Comparison of ENCODE assay signal across 8 mouse cellular contexts in genomic region chr11:109361241-109361630, GRCm38 (mm10). TPM values are rescaled to one million over a fixed set of nuclear protein-coding genes. Genes with fewer than 3 reads are reported as not detected.
A peak's percentile ranks its signal among the peaks of the same experiment; 100 is the strongest.
DNase-seq lines count a peak whose midpoint lies in the region; ATAC-seq and TF ChIP-seq lines count a peak whose summit lies in the region.
"Had no signal": no experiment of that assay in that cellular context is flagged by ENCODE, and none has a peak within 500 bp of the region (broad histone marks: within the 10 kb centered on the region; RNA-seq: fewer than 3 reads in every experiment).

No protein-coding gene starts in this region.

- no peak for TF ChIP-seq CTCF in kidney, adult 2 months (conservative IDR thresholded peaks at IDR 0.05; ENCODE audit: insufficient read depth, insufficient read length, low read depth, low read length)
- no peak for TF ChIP-seq CTCF in G1E (IDR thresholded peaks at IDR 0.05; ENCODE audit: low read depth, low read length)

- peak overlapping the region; percentile 97 for H3K27ac ChIP-seq in kidney, adult 2 months (ENCODE audit: insufficient read depth, low read depth, low read length)
- 0 out of 2 replicates have a peak overlapping the region, but pooled peaks have one; percentile 1 for H3K27ac ChIP-seq in embryonic facial prominence, embryonic 12.5 days
- H3K27ac ChIP-seq in liver, embryonic 16.5 days (ENCODE audit: low read length), result peak overlapping the region; percentile 81

- no peak for ATAC-seq in G1E (ENCODE audit: extremely low read depth, insufficient number of reproducible peaks, low FRiP score, poor library complexity, severe bottlenecking)
- no peak for ATAC-seq in embryonic facial prominence, embryonic 12.5 days (ENCODE audit: insufficient number of reproducible peaks, insufficient read depth, low FRiP score, low TSS enrichment)
- ATAC-seq in liver, embryonic 16.5 days (ENCODE audit: low read depth), result no peak

- no peaks in the 10 kb centered on the region for H3K27me3 ChIP-seq in kidney, adult 2 months (replicated peaks; ENCODE audit: control insufficient read depth, insufficient read depth, low read length)
- H3K27me3 ChIP-seq in G1E (ENCODE audit: insufficient read depth, low read length), result no peaks in the 10 kb centered on the region
- H3K27me3 ChIP-seq in embryonic facial prominence, embryonic 12.5 days, result no peaks in the 10 kb centered on the region
- H3K27me3 ChIP-seq in liver, embryonic 16.5 days (ENCODE audit: control insufficient read depth, insufficient read depth, low read depth, low read length), result no peaks in the 10 kb centered on the region

- no peaks in the 10 kb centered on the region for H3K9me3 ChIP-seq in G1E (replicated peaks)
- no peaks in the 10 kb centered on the region for H3K9me3 ChIP-seq in embryonic facial prominence, embryonic 12.5 days
- H3K9me3 ChIP-seq in liver, embryonic 16.5 days (replicated peaks; ENCODE audit: control insufficient read depth, low read length), result no peaks in the 10 kb centered on the region

- H3K4me2 ChIP-seq in embryonic facial prominence, embryonic 12.5 days (replicated peaks), result no peak overlapping the region; the same call in 1 of the 2 replicates
- H3K4me2 ChIP-seq in liver, embryonic 16.5 days (ENCODE audit: low read depth, low read length), result peak overlapping the region; percentile 92; the same call in 1 of the 2 replicates

- DNase-seq in kidney, adult 2 months, result no peak
- no peak for DNase-seq in kidney, postnatal 36 days
- no peak for DNase-seq in G1E (ENCODE audit: low spot score)
- no peak for DNase-seq in adrenal gland, postnatal 25 days
- DNase-seq in frontal cortex, postnatal 25 days (ENCODE audit: low spot score in 2 of 2), result no peak

- H3K36me3 ChIP-seq in kidney, adult 2 months (ENCODE audit: control insufficient read depth, insufficient read depth, low read length), result no peaks in the 10 kb centered on the region
- H3K36me3 ChIP-seq in G1E (replicated peaks), result peaks cover 20% of the 10 kb centered on the region
- H3K36me3 ChIP-seq in embryonic facial prominence, embryonic 12.5 days, result peaks cover 9% of the 10 kb centered on the region; the same call in 1 of the 2 replicates
- H3K36me3 ChIP-seq in liver, embryonic 16.5 days (ENCODE audit: control insufficient read depth, insufficient read depth), result peaks cover 5% of the 10 kb centered on the region; the same call in 1 of the 2 replicates

- no peak overlapping the region for H3K9ac ChIP-seq in embryonic facial prominence, embryonic 12.5 days
- no peak overlapping the region; the same call in 1 of the 2 replicates for H3K9ac ChIP-seq in liver, embryonic 16.5 days (ENCODE audit: low read depth, low read length)

- H3K4me1 ChIP-seq in kidney, adult 2 months (ENCODE audit: control insufficient read depth, insufficient read depth, low read length), result peaks cover 22% of the 10 kb centered on the region; the same call in 1 of the 2 replicates
- H3K4me1 ChIP-seq in G1E (ENCODE audit: insufficient read depth, low read depth, low read length), result peaks cover 61% of the 10 kb centered on the region
- H3K4me1 ChIP-seq in embryonic facial prominence, embryonic 12.5 days, result peaks cover 27% of the 10 kb centered on the region
- H3K4me1 ChIP-seq in liver, embryonic 16.5 days (ENCODE audit: control insufficient read depth, low read depth, low read length), result peaks cover 29% of the 10 kb centered on the region

- WGBS in kidney, adult 2 months, result 60% methylated on average over 7 of the region's 7 CpGs
- 69% methylated on average over 7 of the region's 7 CpGs for WGBS in embryonic facial prominence, embryonic 12.5 days
- WGBS in liver, embryonic 16.5 days (ENCODE audit: insufficient replicate concordance), result 51% methylated on average over 7 of the region's 7 CpGs

- peak overlapping the region; percentile 82; the same call in 1 of the 2 replicates for H3K4me3 ChIP-seq in kidney, adult 2 months (ENCODE audit: insufficient read depth, low read depth, low read length)
- H3K4me3 ChIP-seq in G1E (ENCODE audit: low read depth, low read length), result peak overlapping the region; percentile 91; the same call in 1 of the 2 replicates
- no peak overlapping the region; the same call in 1 of the 2 replicates for H3K4me3 ChIP-seq in embryonic facial prominence, embryonic 12.5 days
- peak overlapping the region; percentile 73 for H3K4me3 ChIP-seq in liver, embryonic 16.5 days (ENCODE audit: low read depth, low read length)

- TF ChIP-seq POLR2A in kidney, adult 2 months (IDR thresholded peaks at IDR 0.05; ENCODE audit: low read depth, low read length), result no peak

RNA-seq across cellular contexts. Expression of gene Gna13, which starts 1.4 kb away (rescaled TPM):
- 26.6 and 27.8 TPM in 2 replicates for polyA plus RNA-seq in kidney, adult 2 months (2012; rRNA removed)
- total RNA-seq in G1E (2014; fragmentation: Nextera tagmentation), result 93.2 and 98.1 TPM in 2 replicates
- 80.4 and 87.2 TPM in 2 replicates for total RNA-seq in G1E (2017)
- 29.6 and 43.3 TPM in 2 replicates for polyA plus RNA-seq in G1E (2012)
- polyA plus RNA-seq in embryonic facial prominence, embryonic 12.5 days (2016; fragmentation: Nextera tagmentation; extraction: Ambion mirVana), result 20.7 and 22.4 TPM in 2 replicates
- polyA plus RNA-seq in liver, embryonic 16.5 days (2015; fragmentation: Nextera tagmentation; extraction: Ambion mirVana), result 14.1 and 15.6 TPM in 2 replicates
- 52.6 and 68.3 TPM in 2 replicates for total RNA-seq in adrenal gland, postnatal 25 days (2021)

RNA-seq across cellular contexts. Expression of gene 9930022D16Rik, which starts 52.5 kb away (rescaled TPM):
- not detected in 2 replicates for polyA plus RNA-seq in kidney, adult 2 months (2012; rRNA removed)
- total RNA-seq in G1E (2014; fragmentation: Nextera tagmentation) (0.63 TPM in 1 of 2 replicates, not detected in the other), G1E (2017) (0.44 and 0.52 TPM in 2 replicates)
- polyA plus RNA-seq in G1E (2012), result not detected in 2 replicates
- not detected in 2 replicates for polyA plus RNA-seq in embryonic facial prominence, embryonic 12.5 days (2016; fragmentation: Nextera tagmentation; extraction: Ambion mirVana)
- not detected in 2 replicates for polyA plus RNA-seq in liver, embryonic 16.5 days (2015; fragmentation: Nextera tagmentation; extraction: Ambion mirVana)
- not detected in 2 replicates for total RNA-seq in adrenal gland, postnatal 25 days (2021)
- total RNA-seq: layer of hippocampus, postnatal 36 days had no signal

Comparison
In these comparisons a context has a peak if more than half of its experiments do, and no peak if none do; other contexts are left out.
1. H3K27ac ChIP-seq: peak in every context shown above with its lines; median percentile 97 in kidney, adult 2 months; 81 in liver, embryonic 16.5 days; 1 in embryonic facial prominence, embryonic 12.5 days.